Mouse (Mus musculus) kidney, adult 2 months (tissue): ENCODE results near the gene Rrp7a. TPM values are rescaled to one million over a fixed set of nuclear protein-coding genes. Genes with fewer than 3 reads are reported as not detected.

Source experiments
- DNase-seq: peaks from one replicate; pipeline ENCODE4 v3.0.0; 2021
- H3K27ac ChIP-seq: fragments of 200-500 bp; 2 replicates; pipeline ENCODE4 v1.5.1; 2012; ENCODE audit warnings: low read depth, low read length, control low read depth, inconsistent platforms; ENCODE audit not compliant: insufficient read depth
- H3K27me3 ChIP-seq: fragments of 200-500 bp; replicated peaks from 2 replicates; pipeline ENCODE4 v1.6.1; 2012; ENCODE audit warnings: mild to moderate bottlenecking, moderate library complexity, low read length, inconsistent platforms; ENCODE audit not compliant: control insufficient read depth, insufficient read depth
- H3K36me3 ChIP-seq: fragments of 200-500 bp; 2 replicates; pipeline ENCODE4 v1.6.1; 2012; ENCODE audit warnings: mild to moderate bottlenecking, moderate library complexity, low read length, inconsistent platforms; ENCODE audit not compliant: control insufficient read depth, insufficient read depth
- H3K4me1 ChIP-seq: fragments of 200-500 bp; 2 replicates; pipeline ENCODE4 v1.6.1; 2011; ENCODE audit warnings: low read length; ENCODE audit not compliant: control insufficient read depth, insufficient read depth
- H3K4me3 ChIP-seq: fragments of 200-500 bp; 2 replicates; pipeline ENCODE4 v1.5.1; 2011; ENCODE audit warnings: mild to moderate bottlenecking, low read depth, low read length, control low read depth; ENCODE audit not compliant: insufficient read depth
- CTCF ChIP-seq: fragments of 200-500 bp; conservative IDR thresholded peaks from 2 replicates; pipeline ENCODE4 v1.5.1; 2011; ENCODE audit warnings: low read depth, mild to moderate bottlenecking, control low read depth, low read length, moderate library complexity, mixed read lengths; ENCODE audit not compliant: insufficient read depth, insufficient read length
- POLR2A ChIP-seq: fragments of 200-500 bp; IDR thresholded peaks from one replicate; pipeline ENCODE4 v1.6.1; 2011; ENCODE audit warnings: low read depth, low read length, control low read depth
- WGBS: fragments of 180-500 bp; shearing (Covaris S2); methylation state at CpG from one replicate; pipeline ENCODE4 v1.1.7; 2018; 5-methylcytosine and 5-hydroxymethylcytosine counted together
- polyA plus RNA-seq: library from polyadenylated mRNA; depleted of rRNA; stranded (reverse); fragments of >200 nt; gene quantifications from 2 replicates; pipeline ENCODE4 v1.2.3, GENCODE M21; 2012

Rrp7a gene
- polyA plus RNA-seq, 1 experiment, result 110 TPM

DNA sequence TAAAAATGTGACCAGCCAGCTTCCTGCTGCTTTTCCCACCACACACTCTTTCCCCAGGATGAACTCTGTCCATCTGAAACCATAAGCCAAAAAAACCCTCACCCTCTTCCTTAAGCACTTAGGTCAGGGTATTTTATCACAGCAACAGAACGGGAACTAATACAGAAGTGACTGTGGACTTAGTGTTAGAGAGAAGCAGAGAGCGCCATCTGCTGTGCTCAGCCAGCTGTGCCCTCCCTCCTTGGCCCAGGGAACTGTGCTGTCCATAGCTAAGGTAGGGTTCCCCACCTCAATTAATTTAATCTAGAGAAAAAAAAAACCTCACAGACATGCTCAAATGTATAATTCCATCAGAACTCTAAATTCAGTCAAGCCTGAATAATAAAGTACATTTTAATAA lies 26.7 kb downstream of the Rrp7a start:
- TF ChIP-seq CTCF (peak; percentile 63), POLR2A (no peak)
- Histone ChIP-seq H3K27ac (no peak overlapping the region), H3K36me3 (no peaks in the 10 kb centered on the region), H3K4me1 (no peaks in the 10 kb centered on the region), H3K27me3 (no peaks in the 10 kb centered on the region), H3K4me3 (no peak overlapping the region)
- 46% methylated on average over 2 of the region's 2 CpGs for WGBS
- DNase-seq, result no peak

DNA sequence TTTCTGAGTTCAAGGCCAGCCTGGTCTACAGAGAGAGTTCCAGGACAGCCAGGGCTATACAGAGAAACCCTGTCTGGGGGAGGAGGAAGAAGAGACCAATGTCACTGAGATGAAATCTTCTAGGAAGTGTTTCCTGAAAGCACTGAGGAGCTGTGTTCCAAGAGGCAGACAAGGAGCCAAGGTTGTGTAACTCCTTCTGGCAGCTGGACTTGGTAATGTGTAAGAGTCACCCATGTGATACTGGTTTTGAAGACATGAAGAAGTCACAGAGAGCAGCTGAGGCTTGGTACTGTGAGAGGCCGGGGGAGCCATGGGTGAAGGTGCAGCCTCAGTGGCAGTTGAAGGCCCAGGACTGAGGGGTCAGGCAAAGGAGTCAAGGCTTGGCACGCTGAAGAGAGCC lies 28.9 kb downstream of the Rrp7a start:
- 71% methylated on average over 2 of the region's 2 CpGs for WGBS
- no peak overlapping the region for H3K4me3 ChIP-seq
- H3K4me1 ChIP-seq, result no peaks in the 10 kb centered on the region
- no peaks in the 10 kb centered on the region for H3K36me3 ChIP-seq
- H3K27me3 ChIP-seq, result no peaks in the 10 kb centered on the region
- TF ChIP-seq POLR2A, result no peak
- TF ChIP-seq CTCF, result no peak
- H3K27ac ChIP-seq, result no peak overlapping the region
- no peak for DNase-seq

DNA sequence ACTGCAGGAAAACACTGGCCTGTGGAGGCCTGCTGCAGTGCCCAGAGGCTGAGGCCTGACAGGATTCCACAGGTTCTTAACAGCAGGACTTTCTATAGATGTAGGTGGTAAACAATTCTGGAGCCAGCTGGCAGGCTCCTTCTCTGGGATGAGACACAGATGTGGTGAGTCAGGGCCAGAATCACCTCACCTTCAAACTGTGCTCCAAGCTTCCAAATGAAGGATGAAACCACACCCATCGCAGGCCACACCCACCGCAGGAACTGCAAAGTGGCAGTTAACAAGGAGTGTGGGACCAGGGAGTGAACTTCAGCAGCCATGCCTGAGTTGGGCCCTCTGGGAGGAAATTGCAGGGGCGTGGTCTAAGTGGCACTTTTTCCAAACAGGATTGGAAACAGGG lies 31.7 kb downstream of the Rrp7a start:
- 47% methylated on average over 3 of the region's 3 CpGs for WGBS
- H3K4me1 ChIP-seq, result no peaks in the 10 kb centered on the region
- TF ChIP-seq CTCF (no peak), POLR2A (no peak)
- no peak overlapping the region for H3K27ac ChIP-seq
- H3K36me3 ChIP-seq, result no peaks in the 10 kb centered on the region
- no peak overlapping the region for H3K4me3 ChIP-seq
- H3K27me3 ChIP-seq, result no peaks in the 10 kb centered on the region
- DNase-seq, result no peak

DNA sequence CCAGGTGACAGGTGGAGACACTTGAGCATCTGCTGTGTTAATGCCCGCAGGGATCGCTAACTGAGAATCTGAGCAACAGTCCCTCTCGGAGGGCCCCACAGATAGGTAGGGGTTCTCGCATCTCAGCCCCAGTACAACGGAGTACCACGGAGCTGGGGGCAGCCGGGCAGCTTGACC lies 33.3 kb downstream of the Rrp7a start, which contains the start of gene Serhl:
Gene Serhl (plus strand): TSS at position 78 of the 177 bp plus-strand sequence.
- no peaks in the 10 kb centered on the region for H3K27me3 ChIP-seq
- TF ChIP-seq CTCF (no peak), POLR2A (no peak)
- no peak within 1 kb of the TSS for H3K27ac ChIP-seq
- H3K36me3 ChIP-seq, result no peaks in the 10 kb centered on the region
- no peaks in the 10 kb centered on the region for H3K4me1 ChIP-seq
- WGBS, result 38% methylated on average over 7 of the region's 7 CpGs
- H3K4me3 ChIP-seq, result no peak within 1 kb of the TSS
- no peak for DNase-seq

DNA sequence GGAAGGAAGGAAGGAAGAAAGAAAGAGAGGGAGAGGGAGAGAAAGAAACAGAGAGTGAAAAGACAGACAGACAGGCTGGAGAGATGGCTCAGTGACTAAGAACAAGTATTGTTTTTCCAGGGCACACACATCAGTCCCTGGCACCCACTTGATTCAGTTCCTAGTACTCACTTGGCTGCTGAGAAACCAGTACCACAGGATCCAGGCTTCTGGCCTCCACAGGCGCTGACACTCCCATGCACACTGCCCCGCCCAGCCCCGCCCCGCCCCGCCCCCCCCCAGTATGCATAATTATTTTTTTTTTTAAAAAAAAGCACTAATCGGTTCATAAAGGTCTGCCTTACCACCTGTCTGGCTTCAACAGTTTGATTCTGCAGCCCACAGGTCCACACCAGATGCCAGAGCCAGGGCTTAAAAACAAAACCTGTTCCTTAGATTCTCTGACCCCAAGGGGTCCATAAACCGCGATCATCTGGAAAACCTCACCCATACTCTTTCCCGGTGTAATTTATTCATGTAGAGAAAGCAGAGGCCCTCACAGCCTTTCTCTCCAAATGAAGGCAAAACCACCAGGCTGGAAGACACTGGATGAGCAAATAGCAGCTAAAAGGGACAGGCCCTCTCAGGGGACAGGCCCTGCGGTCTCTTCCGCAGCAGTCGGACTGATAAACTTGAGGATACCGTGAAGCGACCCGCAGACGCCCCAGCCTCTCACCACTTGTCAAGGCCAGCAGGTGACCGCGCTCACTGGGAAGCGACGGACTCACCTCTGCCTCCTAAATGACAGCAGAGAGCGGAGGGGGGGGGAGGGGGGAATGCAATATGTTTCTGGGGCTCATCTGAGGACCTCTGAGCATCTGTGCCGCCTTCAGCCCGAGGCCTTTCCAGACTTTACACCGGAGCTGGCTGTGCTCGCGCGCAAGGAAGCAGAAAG lies 33.8 kb downstream of the Rrp7a start:
- Histone ChIP-seq H3K4me1 (no peaks in the 10 kb centered on the region), H3K4me3 (no peak overlapping the region), H3K27ac (no peak overlapping the region), H3K27me3 (no peaks in the 10 kb centered on the region), H3K36me3 (no peaks in the 10 kb centered on the region)
- WGBS, result 29% methylated on average over 27 of the region's 27 CpGs
- TF ChIP-seq POLR2A, result no peak
- no peak for TF ChIP-seq CTCF
- no peak for DNase-seq

DNA sequence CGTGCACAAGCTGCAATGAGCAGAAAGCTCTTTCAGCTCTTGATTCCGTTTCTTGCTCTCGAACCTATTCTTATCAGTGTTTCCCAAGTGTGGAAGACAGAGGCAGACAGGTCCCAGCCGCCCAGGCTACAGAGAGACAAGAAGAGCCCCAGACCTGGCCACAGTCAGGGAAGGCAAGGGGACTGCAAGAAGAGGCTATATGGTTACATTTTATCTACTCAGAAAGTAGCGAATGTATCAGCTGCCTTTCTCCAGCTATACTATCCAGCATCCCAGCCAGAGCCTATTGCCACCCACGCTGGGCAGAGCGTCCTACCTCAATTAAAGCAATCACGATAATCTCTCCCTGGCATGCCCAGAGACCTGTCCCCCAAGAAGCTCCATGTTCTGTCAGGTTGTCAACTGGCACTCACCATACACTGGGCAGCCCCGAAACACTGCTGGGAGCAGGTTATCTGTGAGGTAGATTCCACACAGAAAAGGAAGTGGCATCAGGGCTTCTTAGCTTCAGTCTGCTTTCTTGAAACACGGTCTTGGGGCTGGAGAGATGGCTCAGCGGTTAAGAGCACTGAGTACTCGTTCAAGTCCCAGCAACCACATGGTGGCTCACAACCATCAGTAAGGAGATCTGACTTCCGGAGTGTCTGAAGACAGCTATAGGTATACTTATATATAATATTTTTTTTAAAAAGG lies 35.8 kb downstream of the Rrp7a start:
- Histone ChIP-seq H3K27me3 (no peaks in the 10 kb centered on the region), H3K27ac (no peak overlapping the region), H3K4me3 (no peak overlapping the region), H3K36me3 (no peaks in the 10 kb centered on the region), H3K4me1 (no peaks in the 10 kb centered on the region)
- no peak for TF ChIP-seq CTCF
- TF ChIP-seq POLR2A, result no peak
- WGBS, result 94% methylated on average over 13 of the region's 13 CpGs
- no peak for DNase-seq

DNA sequence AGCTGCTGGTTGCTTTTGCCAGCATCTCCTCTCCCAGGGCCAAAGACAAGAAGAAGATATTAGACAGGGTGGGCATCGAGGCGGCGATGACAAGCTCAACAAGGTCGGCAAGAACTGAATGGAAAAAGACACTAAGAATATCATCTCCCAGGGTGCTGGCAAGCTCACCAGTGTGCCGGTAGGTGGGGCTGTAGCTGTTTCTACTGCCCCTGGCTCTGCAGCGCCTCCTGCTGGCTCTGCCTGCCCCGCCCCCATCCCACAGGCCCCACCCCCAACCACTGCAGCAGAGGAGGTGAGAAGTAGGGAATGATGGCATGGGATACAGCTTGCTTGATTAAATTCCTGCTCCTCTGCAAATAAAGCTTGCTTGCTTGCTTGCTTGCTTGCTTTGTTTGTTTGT lies 36.7 kb downstream of the Rrp7a start:
- Histone ChIP-seq H3K4me3 (no peak overlapping the region), H3K4me1 (no peaks in the 10 kb centered on the region), H3K27me3 (no peaks in the 10 kb centered on the region), H3K36me3 (no peaks in the 10 kb centered on the region), H3K27ac (no peak overlapping the region)
- TF ChIP-seq CTCF, result peak; percentile 83
- TF ChIP-seq POLR2A, result no peak
- DNase-seq, result peak; percentile 53
- WGBS, result 31% methylated on average over 7 of the region's 7 CpGs
